Mouse (Mus musculus) midbrain, postnatal 0 days (tissue): ENCODE measurements around the gene Gm1043. TPM values are rescaled to one million over a fixed set of nuclear protein-coding genes. Genes with fewer than 3 reads are reported as not detected.

Experiments
- ATAC-seq: fragments of 200-750 bp; cut with Nextera tagmentation; 2 replicates; pipeline ENCODE4 v1.8.0; 2017; ENCODE audit warnings: moderate number of reproducible peaks, mild to moderate bottlenecking, moderate TSS enrichment, moderate library complexity; ENCODE audit not compliant: low FRiP score
- DNase-seq: peaks from one replicate; pipeline ENCODE4 v3.0.0-alpha.2; 2015; ENCODE audit warnings: low spot score
- H3K27ac ChIP-seq: fragments of 300-500 bp; sonication (generic); 2 replicates; pipeline ENCODE4 v1.5.1; 2014; ENCODE audit warnings: low read depth, mild to moderate bottlenecking, low read length, mixed read lengths
- H3K27me3 ChIP-seq: fragments of 300-500 bp; sonication (generic); 2 replicates; pipeline ENCODE4 v1.6.1; 2014; ENCODE audit warnings: low read length, control low read depth, mixed read lengths; ENCODE audit not compliant: insufficient read depth
- H3K36me3 ChIP-seq: fragments of 300-500 bp; sonication (generic); 2 replicates; pipeline ENCODE4 v1.6.1; 2014; ENCODE audit warnings: low read length, control low read depth, mixed read lengths; ENCODE audit not compliant: insufficient read depth
- H3K4me1 ChIP-seq: fragments of 300-500 bp; sonication (generic); 2 replicates; pipeline ENCODE4 v1.6.1; 2014; ENCODE audit warnings: mild to moderate bottlenecking, control low read depth, antibody characterized with exemption, low read length, mixed read lengths; ENCODE audit not compliant: insufficient read depth
- H3K4me2 ChIP-seq: fragments of 300-500 bp; sonication (generic); 2 replicates; pipeline ENCODE4 v1.6.1; 2014; ENCODE audit warnings: low read depth, mild to moderate bottlenecking, low read length, mixed read lengths; ENCODE audit not compliant: poor library complexity, severe bottlenecking
- H3K4me3 ChIP-seq: fragments of 300-500 bp; sonication (generic); 2 replicates; pipeline ENCODE4 v1.5.1; 2014; ENCODE audit warnings: low read depth, mild to moderate bottlenecking, low read length, moderate library complexity
- H3K9ac ChIP-seq: fragments of 300-500 bp; sonication (generic); replicated peaks from 2 replicates; pipeline ENCODE4 v1.6.1; 2014; ENCODE audit warnings: mild to moderate bottlenecking, low read length, moderate library complexity, mixed read lengths; ENCODE audit not compliant: poor library complexity, severe bottlenecking
- H3K9me3 ChIP-seq: fragments of 300-500 bp; sonication (generic); 2 replicates; pipeline ENCODE4 v1.6.1; 2016; ENCODE audit warnings: low read length, control low read depth
- CTCF ChIP-seq: IDR thresholded peaks from 2 replicates; pipeline ENCODE4 v1.5.1; 2016; ENCODE audit warnings: antibody characterized with exemption, mild to moderate bottlenecking
- WGBS: fragments of 180-500 bp; shearing (Covaris S2); extraction: QIAGEN DNeasy Blood & Tissue Kit; methylation state at CpG from one replicate; pipeline ENCODE4 v1.1.7; 2014; 5-methylcytosine and 5-hydroxymethylcytosine counted together
- polyA plus RNA-seq: library from polyadenylated mRNA; unstranded; fragments of >200 nt; fragmentation: Nextera tagmentation; extraction: Ambion mirVana; gene quantifications from 2 replicates; pipeline ENCODE4 v1.2.1, GENCODE M21; 2015
- total RNA-seq: library from RNA; depleted of rRNA; stranded (reverse); fragments of >200 nt; gene quantifications from 2 replicates; pipeline ENCODE4 v1.2.3, GENCODE M21; 2014

The Gm1043 gene
- total and polyA plus RNA-seq, 2 experiments from 2014 or later = 1.6 to 19.4 TPM

- WGBS = 87% methylated on average over 7 of the region's 7 CpGs
- no peak for TF ChIP-seq CTCF
- no peak overlapping the region for H3K4me2 ChIP-seq
- H3K27me3 ChIP-seq = no peaks in the 10 kb centered on the region
- no peaks in the 10 kb centered on the region for H3K4me1 ChIP-seq
- DNase-seq (no peak), ATAC-seq (no peak)
- no peak overlapping the region for H3K27ac ChIP-seq
- H3K9me3 ChIP-seq = no peaks in the 10 kb centered on the region; the same call in 1 of the 2 replicates
- H3K36me3 ChIP-seq = peaks cover 3% of the 10 kb centered on the region; the same call in 1 of the 2 replicates
- no peak overlapping the region for H3K9ac ChIP-seq
- no peak overlapping the region for H3K4me3 ChIP-seq
These were observed 119.7 kb downstream of the Gm1043 start for GRCm38 (mm10) chr5:37204886-37205285.

- TF ChIP-seq CTCF = peak; percentile 19; the same call in 1 of the 2 replicates
- Histone ChIP-seq H3K4me1 (no peaks in the 10 kb centered on the region), H3K9ac (no peak overlapping the region), H3K4me3 (no peak overlapping the region), H3K27ac (no peak overlapping the region), H3K4me2 (no peak overlapping the region), H3K9me3 (no peaks in the 10 kb centered on the region; the same call in 1 of the 2 replicates), H3K27me3 (no peaks in the 10 kb centered on the region), H3K36me3 (peaks cover 3% of the 10 kb centered on the region; the same call in 1 of the 2 replicates)
- ATAC-seq = no peak
- DNase-seq = no peak
- WGBS = 82% methylated on average over 1 of the region's 1 CpGs
These were observed 120.2 kb downstream of the Gm1043 start for GRCm38 (mm10) chr5:37205420-37205819.

GRCm38 (mm10) chr5:37206364-37206763, 121.2 kb downstream of the Gm1043 start:
- peak; percentile 40 for DNase-seq
- Histone ChIP-seq H3K36me3 (peaks cover 3% of the 10 kb centered on the region; the same call in 1 of the 2 replicates), H3K4me3 (no peak overlapping the region), H3K4me2 (no peak overlapping the region), H3K27ac (no peak overlapping the region), H3K9me3 (no peaks in the 10 kb centered on the region; the same call in 1 of the 2 replicates), H3K9ac (no peak overlapping the region), H3K4me1 (no peaks in the 10 kb centered on the region), H3K27me3 (no peaks in the 10 kb centered on the region)
- TF ChIP-seq CTCF = no peak
- ATAC-seq = peak; percentile 58; the same call in 1 of the 2 replicates
- WGBS = 50% methylated on average over 2 of the region's 2 CpGs

- Histone ChIP-seq H3K27ac (no peak overlapping the region), H3K4me2 (no peak overlapping the region), H3K4me3 (no peak overlapping the region), H3K9ac (no peak overlapping the region), H3K36me3 (no peaks in the 10 kb centered on the region), H3K27me3 (no peaks in the 10 kb centered on the region), H3K4me1 (no peaks in the 10 kb centered on the region), H3K9me3 (no peaks in the 10 kb centered on the region; the same call in 1 of the 2 replicates)
- no peak for ATAC-seq
- no peak for TF ChIP-seq CTCF
- no peak for DNase-seq
- WGBS = 77% methylated on average over 9 of the region's 9 CpGs
These were observed 128.0 kb downstream of the Gm1043 start for GRCm38 (mm10) chr5:37212938-37213708.

- Histone ChIP-seq H3K4me1 (no peaks in the 10 kb centered on the region), H3K9me3 (no peaks in the 10 kb centered on the region), H3K4me3 (no peak overlapping the region), H3K36me3 (no peaks in the 10 kb centered on the region), H3K27ac (no peak overlapping the region), H3K27me3 (no peaks in the 10 kb centered on the region), H3K4me2 (no peak overlapping the region), H3K9ac (no peak overlapping the region)
- 77% methylated on average over 4 of the region's 4 CpGs for WGBS
- no peak for ATAC-seq
- no peak for TF ChIP-seq CTCF
- no peak for DNase-seq
These were observed 128.5 kb downstream of the Gm1043 start for GRCm38 (mm10) chr5:37213709-37214103.

- Histone ChIP-seq H3K27me3 (no peaks in the 10 kb centered on the region), H3K9me3 (no peaks in the 10 kb centered on the region), H3K4me1 (no peaks in the 10 kb centered on the region), H3K27ac (no peak overlapping the region), H3K4me2 (no peak overlapping the region), H3K9ac (no peak overlapping the region), H3K4me3 (no peak overlapping the region), H3K36me3 (no peaks in the 10 kb centered on the region)
- WGBS = 76% methylated on average over 6 of the region's 6 CpGs
- no peak for DNase-seq
- no peak for ATAC-seq
- no peak for TF ChIP-seq CTCF
These were observed 129.4 kb downstream of the Gm1043 start for GRCm38 (mm10) chr5:37214614-37215013.
